Mouse (Mus musculus): Measurements from ENCODE around the gene Olfr1373. TPM values are rescaled to one million over a fixed set of nuclear protein-coding genes. Genes with fewer than 3 reads are reported as not detected.

The Olfr1373 gene
- total and polyA plus RNA-seq, 3 experiments = not detected

DNA sequence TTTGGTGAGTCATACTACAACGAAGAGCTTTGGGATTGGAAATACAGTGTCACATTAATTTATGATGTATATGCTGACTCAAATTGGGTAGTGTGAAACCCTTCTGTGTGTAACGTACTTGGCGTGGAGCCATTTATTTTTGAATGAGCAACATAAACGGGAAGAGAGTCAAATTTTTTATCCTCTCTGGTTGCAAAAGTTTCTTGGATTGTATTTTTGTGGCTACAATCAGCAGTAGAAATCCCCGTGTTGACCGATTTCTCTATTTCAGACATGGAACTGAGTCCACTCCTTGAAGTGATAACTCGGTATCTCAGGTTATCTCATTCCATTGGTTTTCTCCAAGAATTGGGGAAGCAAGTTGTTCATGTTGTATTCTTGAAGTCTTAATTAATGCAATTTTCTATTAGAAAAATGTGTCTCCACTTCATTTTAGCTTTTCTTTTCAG is 45.5 kb downstream of the Olfr1373 start (continued):
- TF ChIP-seq USF2 (IDR thresholded peaks at IDR 0.05; ENCODE audit: borderline replicate concordance in 1 of 2, insufficient read depth in 1 of 2, low read depth in 1 of 2, low read length in 2 of 2) = no peak

- TF ChIP-seq ZMIZ1 (IDR thresholded peaks at IDR 0.05; ENCODE audit: low read depth, low read length) (0 out of 2 replicates have a peak, but pooled peaks have one; percentile 18), USF2 (IDR thresholded peaks at IDR 0.05; ENCODE audit: borderline replicate concordance in 1 of 2, insufficient read depth in 1 of 2, low read depth in 1 of 2, low read length in 2 of 2) (no peak), MYC (IDR thresholded peaks at IDR 0.05; ENCODE audit: low read depth, low read length) (no peak), UBTF (IDR thresholded peaks at IDR 0.05; ENCODE audit: borderline replicate concordance, insufficient read depth, low read depth, low read length) (0 out of 2 replicates have a peak, but pooled peaks have one; percentile 72), SIN3A (IDR thresholded peaks at IDR 0.05; ENCODE audit: low read length) (peak; percentile 0; the same call in 1 of the 2 replicates)
- Histone ChIP-seq H3K36me3 (ENCODE audit: control insufficient read depth in 1 of 2, insufficient read depth in 2 of 2, low read length in 2 of 2) (peaks cover 14 to 55% of the 10 kb centered on the region in 2 experiments), H3K79me2 (ENCODE audit: control insufficient read depth, insufficient read depth, low read length, poor library complexity) (peaks cover 59% of the 10 kb centered on the region), H3K27ac (ENCODE audit: control insufficient read depth, low read depth, low read length) (peak overlapping the region; percentile 93), H3K9ac (ENCODE audit: control insufficient read depth, low read depth, low read length, poor library complexity, severe bottlenecking) (peak overlapping the region; percentile 94), H3K4me1 (ENCODE audit: control insufficient read depth in 1 of 2, insufficient read depth in 2 of 2, low read length in 2 of 2) (peaks cover 29 to 38% of the 10 kb centered on the region in 2 experiments), H3K9me3 (replicated peaks; ENCODE audit: insufficient read depth, low read length) (no peaks in the 10 kb centered on the region), H3K27me3 (ENCODE audit: control insufficient read depth in 1 of 2, insufficient read depth in 2 of 2, low read length in 2 of 2) (no peaks in the 10 kb centered on the region), H3K4me3 (ENCODE audit: control insufficient read depth in 1 of 2, insufficient read depth in 1 of 2, low read depth in 2 of 2, low read length in 2 of 2) (peak overlapping the region; percentile 94 to 97)
- DNase-seq (ENCODE audit: low read depth, low spot score) = peak; percentile 75
These were observed 46.1 kb downstream of the Olfr1373 start for GRCm38 (mm10) chr11:52099031-52099761.

GRCm38 (mm10) chr11:52098398-52098946 is 46.9 kb downstream of the Olfr1373 start, which contains the start of gene Ppp2ca:
TSS of gene Ppp2ca (plus strand) at chr11:52098681.
- Histone ChIP-seq H3K27me3 (ENCODE audit: control insufficient read depth in 1 of 2, insufficient read depth in 2 of 2, low read length in 2 of 2) (no peaks in the 10 kb centered on the region), H3K9me3 (replicated peaks; ENCODE audit: insufficient read depth, low read length) (no peaks in the 10 kb centered on the region), H3K9ac (ENCODE audit: control insufficient read depth, low read depth, low read length, poor library complexity, severe bottlenecking) (peak within 1 kb of the TSS; percentile 94), H3K27ac (ENCODE audit: control insufficient read depth, low read depth, low read length) (peak within 1 kb of the TSS; percentile 93), H3K79me2 (ENCODE audit: control insufficient read depth, insufficient read depth, low read length, poor library complexity) (peaks cover 52% of the 10 kb centered on the region), H3K36me3 (ENCODE audit: control insufficient read depth in 1 of 2, insufficient read depth in 2 of 2, low read length in 2 of 2) (peaks cover 14 to 48% of the 10 kb centered on the region in 2 experiments), H3K4me3 (ENCODE audit: control insufficient read depth in 1 of 2, insufficient read depth in 1 of 2, low read depth in 2 of 2, low read length in 2 of 2) (peak within 1 kb of the TSS; percentile 94 to 97), H3K4me1 (ENCODE audit: control insufficient read depth in 1 of 2, insufficient read depth in 2 of 2, low read length in 2 of 2) (peaks cover 29 to 34% of the 10 kb centered on the region in 2 experiments)
- DNase-seq (ENCODE audit: low read depth, low spot score) = peak; percentile 100
- TF ChIP-seq POLR2AphosphoS2 (IDR thresholded peaks at IDR 0.05; ENCODE audit: low read length) (peak; percentile 95), ZC3H11A (IDR thresholded peaks at IDR 0.05; ENCODE audit: low read depth, low read length) (0 out of 2 replicates have a peak, but pooled peaks have one; percentile 7), MAFK (IDR thresholded peaks at IDR 0.05; ENCODE audit: borderline replicate concordance, low read depth, low read length) (no peak), TCF12 (IDR thresholded peaks at IDR 0.05; ENCODE audit: low read depth, low read length) (peak; percentile 61; the same call in 1 of the 2 replicates), MYB (IDR thresholded peaks at IDR 0.05; ENCODE audit: low read depth, low read length) (no peak), ETS1 (IDR thresholded peaks at IDR 0.05; ENCODE audit: low read depth, low read length) (peak; percentile 41; the same call in 1 of the 2 replicates), MAX (IDR thresholded peaks at IDR 0.05; ENCODE audit: low read length) (0 out of 2 replicates have a peak, but pooled peaks have one; percentile 58), HCFC1 (IDR thresholded peaks at IDR 0.05; ENCODE audit: low read depth, low read length) (peak; percentile 82), CHD2 (IDR thresholded peaks at IDR 0.05; ENCODE audit: low read length) (peak; percentile 19), SIN3A (IDR thresholded peaks at IDR 0.05; ENCODE audit: low read length) (peak; percentile 24; the same call in 1 of the 2 replicates), NRF1 (IDR thresholded peaks at IDR 0.05; ENCODE audit: insufficient read depth, low read depth, low read length, poor library complexity, severe bottlenecking) (peak; percentile 96), ZMIZ1 (IDR thresholded peaks at IDR 0.05; ENCODE audit: low read depth, low read length) (peak; percentile 88), CTCF (IDR thresholded peaks at IDR 0.05 in 2 of 3, conservative IDR thresholded peaks at IDR 0.05 in 1 of 3; ENCODE audit: control insufficient read depth in 1 of 3, insufficient read depth in 1 of 3, low read depth in 2 of 3, low read length in 3 of 3, poor library complexity in 1 of 3, severe bottlenecking in 1 of 3) (no peak), E2F4 (IDR thresholded peaks at IDR 0.05; ENCODE audit: borderline replicate concordance, low read depth, low read length) (no peak), SMC3 (IDR thresholded peaks at IDR 0.05; ENCODE audit: low read depth, low read length) (no peak), UBTF (IDR thresholded peaks at IDR 0.05; ENCODE audit: borderline replicate concordance, insufficient read depth, low read depth, low read length) (no peak), USF2 (IDR thresholded peaks at IDR 0.05; ENCODE audit: borderline replicate concordance in 1 of 2, insufficient read depth in 1 of 2, low read depth in 1 of 2, low read length in 2 of 2) (no peak), GABPA (IDR thresholded peaks at IDR 0.05; ENCODE audit: low read depth, low read length) (no peak), ELF1 (IDR thresholded peaks at IDR 0.05; ENCODE audit: low read depth, low read length) (peak; percentile 78), JUND (IDR thresholded peaks at IDR 0.05; ENCODE audit: low read depth, low read length) (no peak), TAL1 (IDR thresholded peaks at IDR 0.05; ENCODE audit: low read length) (no peak), RCOR1 (IDR thresholded peaks at IDR 0.05; ENCODE audit: low read depth, low read length) (0 out of 2 replicates have a peak, but pooled peaks have one; percentile 27), MYC (IDR thresholded peaks at IDR 0.05; ENCODE audit: low read depth, low read length) (peak; percentile 57; the same call in 1 of the 2 replicates), TBP (IDR thresholded peaks at IDR 0.05; ENCODE audit: low read depth, low read length) (peak; percentile 93)

All from MEL (cell line).